Mouse (Mus musculus): Measurements from ENCODE around the gene Hist1h1d. TPM values are rescaled to one million over a fixed set of nuclear protein-coding genes. Genes with fewer than 3 reads are reported as not detected.

The Hist1h1d gene
- polyA plus RNA-seq (2014; fragmentation: Nextera tagmentation; extraction: Ambion mirVana): 0.07 and 0.13 TPM in 2 replicates

GRCm38 (mm10) chr13:23552962-23553361, at the start of gene Hist1h1d:
Gene Hist1h1d, plus strand, starts transcription at chr13:23553262.
- Histone ChIP-seq H3K27me3 (ENCODE audit: control insufficient read depth, insufficient read depth, low read length) (no peaks in the 10 kb centered on the region; the same call in 1 of the 2 replicates), H3K36me3 (ENCODE audit: control insufficient read depth, insufficient read depth, low read length) (no peaks in the 10 kb centered on the region), H3K9me3 (ENCODE audit: control insufficient read depth, low read length) (no peaks in the 10 kb centered on the region), H3K9ac (replicated peaks; ENCODE audit: low read depth, low read length) (no peak within 1 kb of the TSS), H3K4me2 (ENCODE audit: low read depth, low read length) (peak within 1 kb of the TSS; percentile 77), H3K27ac (ENCODE audit: low read depth, low read length) (no peak within 1 kb of the TSS; the same call in 1 of the 2 replicates), H3K4me3 (ENCODE audit: low read depth, low read length) (no peak within 1 kb of the TSS), H3K4me1 (ENCODE audit: control insufficient read depth, insufficient read depth, low read length) (0 out of 2 replicates have a peak, but pooled peaks cover 3% of the 10 kb centered on the region)
- no peak for ATAC-seq (ENCODE audit: low read depth)

DNA sequence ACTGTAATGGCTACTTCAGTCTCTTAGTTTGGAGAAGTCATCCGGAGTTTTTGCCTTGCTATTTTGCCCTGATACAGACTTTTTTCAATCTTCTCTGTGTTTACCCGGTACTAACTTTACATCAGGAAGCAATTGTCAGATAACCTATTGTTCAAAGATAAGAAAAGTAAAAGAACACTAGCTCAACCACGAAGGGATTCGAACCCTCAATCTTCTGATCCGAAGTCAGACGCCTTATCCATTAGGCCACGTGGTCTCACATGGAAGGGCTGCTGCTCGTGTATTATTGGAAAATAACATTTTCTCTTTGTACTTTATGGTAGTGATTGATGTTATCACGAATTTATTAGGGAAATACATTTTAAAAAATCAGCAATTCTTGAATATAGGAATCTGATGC, 49.3 kb upstream of the Hist1h1d start:
- no peak for ATAC-seq (ENCODE audit: low read depth)
- no peaks in the 10 kb centered on the region for H3K36me3 ChIP-seq (ENCODE audit: control insufficient read depth, insufficient read depth, low read length)
- H3K9me3 ChIP-seq (ENCODE audit: control insufficient read depth, low read length): no peaks in the 10 kb centered on the region
- H3K9ac ChIP-seq (replicated peaks; ENCODE audit: low read depth, low read length): no peak overlapping the region
- WGBS: under 1% methylated on average over 9 of the region's 9 CpGs
- H3K4me3 ChIP-seq (ENCODE audit: low read depth, low read length): no peak overlapping the region
- no peak overlapping the region for H3K4me2 ChIP-seq (ENCODE audit: low read depth, low read length)
- H3K27me3 ChIP-seq (ENCODE audit: control insufficient read depth, insufficient read depth, low read length): no peaks in the 10 kb centered on the region
- no peaks in the 10 kb centered on the region for H3K4me1 ChIP-seq (ENCODE audit: control insufficient read depth, insufficient read depth, low read length)
- H3K27ac ChIP-seq (ENCODE audit: low read depth, low read length): no peak overlapping the region

- H3K4me2 ChIP-seq (ENCODE audit: low read depth, low read length): peak overlapping the region; percentile 24; the same call in 1 of the 2 replicates
- 6% methylated on average over 14 of the region's 14 CpGs for WGBS
- no peak for ATAC-seq (ENCODE audit: low read depth)
- H3K36me3 ChIP-seq (ENCODE audit: control insufficient read depth, insufficient read depth, low read length): no peaks in the 10 kb centered on the region
- no peaks in the 10 kb centered on the region for H3K9me3 ChIP-seq (ENCODE audit: control insufficient read depth, low read length)
- no peak overlapping the region for H3K4me3 ChIP-seq (ENCODE audit: low read depth, low read length)
- no peak overlapping the region for H3K27ac ChIP-seq (ENCODE audit: low read depth, low read length)
- H3K9ac ChIP-seq (replicated peaks; ENCODE audit: low read depth, low read length): no peak overlapping the region
- H3K4me1 ChIP-seq (ENCODE audit: control insufficient read depth, insufficient read depth, low read length): no peaks in the 10 kb centered on the region
- H3K27me3 ChIP-seq (ENCODE audit: control insufficient read depth, insufficient read depth, low read length): no peaks in the 10 kb centered on the region
Measured at GRCm38 (mm10) chr13:23505662-23506345, 47.3 kb upstream of the Hist1h1d start.

GRCm38 (mm10) chr13:23506351-23506750, 46.7 kb upstream of the Hist1h1d start:
- H3K4me2 ChIP-seq (ENCODE audit: low read depth, low read length): no peak overlapping the region
- H3K36me3 ChIP-seq (ENCODE audit: control insufficient read depth, insufficient read depth, low read length): no peaks in the 10 kb centered on the region
- no peaks in the 10 kb centered on the region for H3K27me3 ChIP-seq (ENCODE audit: control insufficient read depth, insufficient read depth, low read length)
- H3K9ac ChIP-seq (replicated peaks; ENCODE audit: low read depth, low read length): no peak overlapping the region
- no peak for ATAC-seq (ENCODE audit: low read depth)
- no peak overlapping the region for H3K4me3 ChIP-seq (ENCODE audit: low read depth, low read length)
- no peaks in the 10 kb centered on the region for H3K9me3 ChIP-seq (ENCODE audit: control insufficient read depth, low read length)
- 5% methylated on average over 13 of the region's 13 CpGs for WGBS
- H3K4me1 ChIP-seq (ENCODE audit: control insufficient read depth, insufficient read depth, low read length): no peaks in the 10 kb centered on the region
- H3K27ac ChIP-seq (ENCODE audit: low read depth, low read length): no peak overlapping the region

- H3K36me3 ChIP-seq (ENCODE audit: control insufficient read depth, insufficient read depth, low read length): no peaks in the 10 kb centered on the region
- no peaks in the 10 kb centered on the region for H3K9me3 ChIP-seq (ENCODE audit: control insufficient read depth, low read length)
- H3K27ac ChIP-seq (ENCODE audit: low read depth, low read length): no peak overlapping the region
- no peaks in the 10 kb centered on the region for H3K27me3 ChIP-seq (ENCODE audit: control insufficient read depth, insufficient read depth, low read length)
- no peaks in the 10 kb centered on the region for H3K4me1 ChIP-seq (ENCODE audit: control insufficient read depth, insufficient read depth, low read length)
- no peak for ATAC-seq (ENCODE audit: low read depth)
- 16% methylated on average over 14 of the region's 14 CpGs for WGBS
- H3K9ac ChIP-seq (replicated peaks; ENCODE audit: low read depth, low read length): no peak overlapping the region
- H3K4me2 ChIP-seq (ENCODE audit: low read depth, low read length): no peak overlapping the region
- H3K4me3 ChIP-seq (ENCODE audit: low read depth, low read length): no peak overlapping the region
Measured at GRCm38 (mm10) chr13:23506819-23507515, 46.1 kb upstream of the Hist1h1d start.

- Histone ChIP-seq H3K4me1 (ENCODE audit: control insufficient read depth, insufficient read depth, low read length) (no peaks in the 10 kb centered on the region), H3K9me3 (ENCODE audit: control insufficient read depth, low read length) (no peaks in the 10 kb centered on the region), H3K27me3 (ENCODE audit: control insufficient read depth, insufficient read depth, low read length) (no peaks in the 10 kb centered on the region), H3K9ac (replicated peaks; ENCODE audit: low read depth, low read length) (no peak overlapping the region), H3K4me3 (ENCODE audit: low read depth, low read length) (no peak overlapping the region), H3K4me2 (ENCODE audit: low read depth, low read length) (no peak overlapping the region), H3K36me3 (ENCODE audit: control insufficient read depth, insufficient read depth, low read length) (no peaks in the 10 kb centered on the region), H3K27ac (ENCODE audit: low read depth, low read length) (no peak overlapping the region)
- no peak for ATAC-seq (ENCODE audit: low read depth)
- WGBS: 33% methylated on average over 1 of the region's 1 CpGs
Measured at GRCm38 (mm10) chr13:23510127-23510526, 42.9 kb upstream of the Hist1h1d start.

GRCm38 (mm10) chr13:23513517-23513916, 39.5 kb upstream of the Hist1h1d start:
- H3K27me3 ChIP-seq (ENCODE audit: control insufficient read depth, insufficient read depth, low read length): no peaks in the 10 kb centered on the region
- H3K4me2 ChIP-seq (ENCODE audit: low read depth, low read length): no peak overlapping the region
- WGBS: 90% methylated on average over 1 of the region's 1 CpGs
- ATAC-seq (ENCODE audit: low read depth): no peak
- H3K4me1 ChIP-seq (ENCODE audit: control insufficient read depth, insufficient read depth, low read length): peaks cover 4% of the 10 kb centered on the region; the same call in 1 of the 2 replicates
- H3K9ac ChIP-seq (replicated peaks; ENCODE audit: low read depth, low read length): no peak overlapping the region
- no peaks in the 10 kb centered on the region for H3K9me3 ChIP-seq (ENCODE audit: control insufficient read depth, low read length)
- H3K4me3 ChIP-seq (ENCODE audit: low read depth, low read length): no peak overlapping the region
- H3K36me3 ChIP-seq (ENCODE audit: control insufficient read depth, insufficient read depth, low read length): no peaks in the 10 kb centered on the region
- H3K27ac ChIP-seq (ENCODE audit: low read depth, low read length): no peak overlapping the region

- no peak for ATAC-seq (ENCODE audit: low read depth)
- Histone ChIP-seq H3K9me3 (ENCODE audit: control insufficient read depth, low read length) (no peaks in the 10 kb centered on the region), H3K4me1 (ENCODE audit: control insufficient read depth, insufficient read depth, low read length) (peaks cover 4% of the 10 kb centered on the region; the same call in 1 of the 2 replicates), H3K4me2 (ENCODE audit: low read depth, low read length) (no peak overlapping the region), H3K36me3 (ENCODE audit: control insufficient read depth, insufficient read depth, low read length) (no peaks in the 10 kb centered on the region), H3K27ac (ENCODE audit: low read depth, low read length) (no peak overlapping the region), H3K4me3 (ENCODE audit: low read depth, low read length) (no peak overlapping the region), H3K27me3 (ENCODE audit: control insufficient read depth, insufficient read depth, low read length) (no peaks in the 10 kb centered on the region), H3K9ac (replicated peaks; ENCODE audit: low read depth, low read length) (no peak overlapping the region)
- 74% methylated on average over 5 of the region's 5 CpGs for WGBS
Measured at GRCm38 (mm10) chr13:23515281-23515680, 37.8 kb upstream of the Hist1h1d start.
